Mouse (Mus musculus): ENCODE results near the gene Rufy4. TPM values are rescaled to one million over a fixed set of nuclear protein-coding genes. Genes with fewer than 3 reads are reported as not detected.

The Rufy4 gene
- polyA plus RNA-seq, 1 experiment from 2014 or later: 0.20 TPM

- Histone ChIP-seq H3K4me2 (ENCODE audit: low read depth, low read length) (no peak overlapping the region), H3K9me3 (ENCODE audit: low read length) (no peaks in the 10 kb centered on the region), H3K9ac (replicated peaks) (no peak overlapping the region), H3K4me3 (ENCODE audit: low read depth, low read length) (no peak overlapping the region), H3K36me3 (replicated peaks; ENCODE audit: insufficient read depth, low read length) (no peaks in the 10 kb centered on the region), H3K4me1 (ENCODE audit: insufficient read depth) (peaks cover 13% of the 10 kb centered on the region; the same call in 1 of the 2 replicates), H3K27ac (ENCODE audit: low read depth) (no peak overlapping the region), H3K27me3 (ENCODE audit: insufficient read depth, low read length) (0 out of 2 replicates have a peak, but pooled peaks cover under 1% of the 10 kb centered on the region)
- no peak for DNase-seq
- TF ChIP-seq CTCF (IDR thresholded peaks at IDR 0.05; ENCODE audit: low read depth) (no peak), EP300 (IDR thresholded peaks at IDR 0.05; ENCODE audit: low read depth) (no peak)
- WGBS (ENCODE audit: insufficient replicate concordance): 53% methylated on average over 5 of the region's 5 CpGs
- ATAC-seq: no peak
Observed at GRCm38 (mm10) chr1:74084752-74085151, 40.6 kb upstream of the Rufy4 start.

GRCm38 (mm10) chr1:74085566-74085965 lies 39.8 kb upstream of the Rufy4 start:
- 75% methylated on average over 7 of the region's 7 CpGs for WGBS (ENCODE audit: insufficient replicate concordance)
- Histone ChIP-seq H3K27ac (ENCODE audit: low read depth) (no peak overlapping the region), H3K9me3 (ENCODE audit: low read length) (no peaks in the 10 kb centered on the region), H3K4me2 (ENCODE audit: low read depth, low read length) (no peak overlapping the region), H3K27me3 (ENCODE audit: insufficient read depth, low read length) (0 out of 2 replicates have a peak, but pooled peaks cover 4% of the 10 kb centered on the region), H3K9ac (replicated peaks) (no peak overlapping the region), H3K4me1 (ENCODE audit: insufficient read depth) (peaks cover 13% of the 10 kb centered on the region; the same call in 1 of the 2 replicates), H3K36me3 (replicated peaks; ENCODE audit: insufficient read depth, low read length) (no peaks in the 10 kb centered on the region), H3K4me3 (ENCODE audit: low read depth, low read length) (no peak overlapping the region)
- TF ChIP-seq CTCF (IDR thresholded peaks at IDR 0.05; ENCODE audit: low read depth) (no peak), EP300 (IDR thresholded peaks at IDR 0.05; ENCODE audit: low read depth) (no peak)
- no peak for ATAC-seq
- no peak for DNase-seq

- H3K27ac ChIP-seq (ENCODE audit: low read depth): no peak overlapping the region
- TF ChIP-seq CTCF (IDR thresholded peaks at IDR 0.05; ENCODE audit: low read depth): no peak
- TF ChIP-seq EP300 (IDR thresholded peaks at IDR 0.05; ENCODE audit: low read depth): no peak
- no peaks in the 10 kb centered on the region for H3K36me3 ChIP-seq (replicated peaks; ENCODE audit: insufficient read depth, low read length)
- WGBS (ENCODE audit: insufficient replicate concordance): 45% methylated on average over 1 of the region's 1 CpGs
- DNase-seq (no peak), ATAC-seq (no peak)
- no peak overlapping the region for H3K4me2 ChIP-seq (ENCODE audit: low read depth, low read length)
- no peaks in the 10 kb centered on the region for H3K4me1 ChIP-seq (ENCODE audit: insufficient read depth)
- no peaks in the 10 kb centered on the region for H3K9me3 ChIP-seq (ENCODE audit: low read length)
- no peak overlapping the region for H3K9ac ChIP-seq (replicated peaks)
- H3K27me3 ChIP-seq (ENCODE audit: insufficient read depth, low read length): peaks cover 10% of the 10 kb centered on the region; the same call in 1 of the 2 replicates
- H3K4me3 ChIP-seq (ENCODE audit: low read depth, low read length): no peak overlapping the region
Observed at GRCm38 (mm10) chr1:74088569-74088968, 36.8 kb upstream of the Rufy4 start.

GRCm38 (mm10) chr1:74090329-74090728 lies 35.0 kb upstream of the Rufy4 start:
- Histone ChIP-seq H3K9me3 (ENCODE audit: low read length) (no peaks in the 10 kb centered on the region), H3K9ac (replicated peaks) (peak overlapping the region; percentile 9; the same call in 1 of the 2 replicates), H3K36me3 (replicated peaks; ENCODE audit: insufficient read depth, low read length) (no peaks in the 10 kb centered on the region), H3K4me3 (ENCODE audit: low read depth, low read length) (0 out of 2 replicates have a peak overlapping the region, but pooled peaks have one; percentile 10), H3K4me2 (ENCODE audit: low read depth, low read length) (peak overlapping the region; percentile 27; the same call in 1 of the 2 replicates), H3K4me1 (ENCODE audit: insufficient read depth) (no peaks in the 10 kb centered on the region), H3K27ac (ENCODE audit: low read depth) (no peak overlapping the region), H3K27me3 (ENCODE audit: insufficient read depth, low read length) (peaks cover 14% of the 10 kb centered on the region; the same call in 1 of the 2 replicates)
- ATAC-seq (no peak), DNase-seq (no peak)
- WGBS (ENCODE audit: insufficient replicate concordance): 67% methylated on average over 7 of the region's 7 CpGs
- TF ChIP-seq CTCF (IDR thresholded peaks at IDR 0.05; ENCODE audit: low read depth) (no peak), EP300 (IDR thresholded peaks at IDR 0.05; ENCODE audit: low read depth) (no peak)

- no peak overlapping the region for H3K4me2 ChIP-seq (ENCODE audit: low read depth, low read length)
- ATAC-seq (no peak), DNase-seq (no peak)
- H3K9me3 ChIP-seq (ENCODE audit: low read length): no peaks in the 10 kb centered on the region
- no peaks in the 10 kb centered on the region for H3K4me1 ChIP-seq (ENCODE audit: insufficient read depth)
- WGBS (ENCODE audit: insufficient replicate concordance): 49% methylated on average over 6 of the region's 7 CpGs
- H3K27me3 ChIP-seq (ENCODE audit: insufficient read depth, low read length): peaks cover 21% of the 10 kb centered on the region
- no peak overlapping the region for H3K4me3 ChIP-seq (ENCODE audit: low read depth, low read length)
- peak overlapping the region; percentile 16; the same call in 1 of the 2 replicates for H3K27ac ChIP-seq (ENCODE audit: low read depth)
- H3K9ac ChIP-seq (replicated peaks): no peak overlapping the region
- H3K36me3 ChIP-seq (replicated peaks; ENCODE audit: insufficient read depth, low read length): no peaks in the 10 kb centered on the region
- TF ChIP-seq CTCF (IDR thresholded peaks at IDR 0.05; ENCODE audit: low read depth) (no peak), EP300 (IDR thresholded peaks at IDR 0.05; ENCODE audit: low read depth) (no peak)
Observed at GRCm38 (mm10) chr1:74091138-74091537, 34.2 kb upstream of the Rufy4 start.

GRCm38 (mm10) chr1:74091611-74092224 lies 33.6 kb upstream of the Rufy4 start:
- H3K27ac ChIP-seq (ENCODE audit: low read depth): peak overlapping the region; percentile 16; the same call in 1 of the 2 replicates
- no peak overlapping the region for H3K4me2 ChIP-seq (ENCODE audit: low read depth, low read length)
- WGBS (ENCODE audit: insufficient replicate concordance): 39% methylated on average over 6 of the region's 6 CpGs
- H3K4me3 ChIP-seq (ENCODE audit: low read depth, low read length): no peak overlapping the region
- no peak overlapping the region for H3K9ac ChIP-seq (replicated peaks)
- ATAC-seq: no peak
- H3K4me1 ChIP-seq (ENCODE audit: insufficient read depth): no peaks in the 10 kb centered on the region
- H3K27me3 ChIP-seq (ENCODE audit: insufficient read depth, low read length): peaks cover 27% of the 10 kb centered on the region
- no peaks in the 10 kb centered on the region for H3K36me3 ChIP-seq (replicated peaks; ENCODE audit: insufficient read depth, low read length)
- TF ChIP-seq EP300 (IDR thresholded peaks at IDR 0.05; ENCODE audit: low read depth): no peak
- no peak for TF ChIP-seq CTCF (IDR thresholded peaks at IDR 0.05; ENCODE audit: low read depth)
- DNase-seq: no peak
- H3K9me3 ChIP-seq (ENCODE audit: low read length): no peaks in the 10 kb centered on the region

Data from liver, postnatal 0 days (tissue).